Mouse (Mus musculus): Measurements from ENCODE around the gene Dnm3.

Gene Dnm3

DNA sequence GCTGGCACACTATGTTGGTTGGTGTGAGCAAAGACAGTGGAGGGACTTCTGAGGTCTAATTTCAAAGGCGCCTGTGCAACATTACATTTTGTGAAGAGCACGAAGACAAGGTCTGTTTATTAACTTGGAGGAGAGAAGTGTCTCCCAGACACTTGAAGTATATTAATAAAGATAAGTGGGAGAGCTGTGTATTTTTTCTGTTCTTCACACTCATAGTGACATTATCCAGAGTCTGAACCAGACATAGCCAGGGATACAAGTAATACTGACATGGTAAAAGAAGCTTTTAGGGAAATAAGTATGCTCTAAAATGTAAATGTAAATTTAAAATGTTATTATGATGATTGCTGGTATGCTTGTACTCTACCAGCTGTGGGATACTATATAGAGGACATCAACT is 394.5 kb downstream of the Dnm3 start:
- DNase-seq (ENCODE audit: extremely low read depth, low read depth, low spot score) = no peak

- no peak for DNase-seq (ENCODE audit: extremely low read depth, low read depth, low spot score)
Observed at GRCm38 (mm10) chr1:162082711-162083110, 395.1 kb downstream of the Dnm3 start.

- no peak for DNase-seq (ENCODE audit: extremely low read depth, low read depth, low spot score)
Observed at GRCm38 (mm10) chr1:162081693-162082372, 396.0 kb downstream of the Dnm3 start.

DNA sequence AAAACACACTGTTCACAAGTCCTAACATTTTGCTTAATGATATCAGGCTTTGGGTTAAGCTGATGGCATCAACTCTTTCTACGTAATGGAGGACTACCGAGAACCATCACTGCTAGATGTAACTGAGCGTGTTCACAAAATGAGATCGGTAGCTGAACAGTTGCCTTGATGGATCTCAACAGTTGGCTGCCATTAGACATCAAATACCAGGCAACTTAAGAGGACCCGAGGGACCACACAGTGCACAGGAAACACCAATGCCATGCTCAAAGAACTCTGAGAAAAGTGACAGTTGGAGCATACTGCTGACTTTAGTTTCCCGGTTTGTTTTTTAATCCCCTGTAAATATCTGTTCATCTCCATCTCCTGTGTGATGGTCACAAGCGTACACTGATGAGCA is 397.8 kb downstream of the Dnm3 start:
- DNase-seq (ENCODE audit: extremely low read depth, low read depth, low spot score) = no peak

- no peak for DNase-seq (ENCODE audit: extremely low read depth, low read depth, low spot score)
Observed at GRCm38 (mm10) chr1:162077454-162077853, 400.4 kb downstream of the Dnm3 start.

DNA sequence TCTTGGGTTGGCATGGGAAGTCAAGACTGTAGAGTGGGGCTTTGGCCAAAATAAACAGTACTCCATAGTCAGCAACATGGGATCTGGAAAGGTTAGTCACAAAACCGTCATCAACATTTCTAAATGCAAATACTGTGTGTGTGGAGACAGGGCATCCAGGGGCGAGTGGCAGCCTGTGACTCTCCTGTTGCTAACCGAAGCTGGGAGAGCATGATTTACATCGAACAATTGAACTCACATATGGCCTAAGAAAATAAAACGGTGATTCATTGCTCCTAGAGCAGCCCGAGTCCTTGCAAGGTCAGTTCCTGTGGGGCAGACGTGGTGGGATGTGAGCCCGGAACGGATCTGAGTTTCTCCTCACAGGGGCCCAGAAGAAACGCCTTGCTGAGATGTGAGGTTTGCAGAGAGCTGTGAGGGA is 401.2 kb downstream of the Dnm3 start:
- no peak for DNase-seq (ENCODE audit: extremely low read depth, low read depth, low spot score)

GRCm38 (mm10) chr1:162075831-162076230 is 402.0 kb downstream of the Dnm3 start:
- no peak for DNase-seq (ENCODE audit: extremely low read depth, low read depth, low spot score)

- DNase-seq (ENCODE audit: extremely low read depth, low read depth, low spot score) = no peak
Observed at GRCm38 (mm10) chr1:162075416-162075815, 402.4 kb downstream of the Dnm3 start.

- no peak for DNase-seq (ENCODE audit: extremely low read depth, low read depth, low spot score)
Observed at GRCm38 (mm10) chr1:162074626-162075410, 403.0 kb downstream of the Dnm3 start.

DNA sequence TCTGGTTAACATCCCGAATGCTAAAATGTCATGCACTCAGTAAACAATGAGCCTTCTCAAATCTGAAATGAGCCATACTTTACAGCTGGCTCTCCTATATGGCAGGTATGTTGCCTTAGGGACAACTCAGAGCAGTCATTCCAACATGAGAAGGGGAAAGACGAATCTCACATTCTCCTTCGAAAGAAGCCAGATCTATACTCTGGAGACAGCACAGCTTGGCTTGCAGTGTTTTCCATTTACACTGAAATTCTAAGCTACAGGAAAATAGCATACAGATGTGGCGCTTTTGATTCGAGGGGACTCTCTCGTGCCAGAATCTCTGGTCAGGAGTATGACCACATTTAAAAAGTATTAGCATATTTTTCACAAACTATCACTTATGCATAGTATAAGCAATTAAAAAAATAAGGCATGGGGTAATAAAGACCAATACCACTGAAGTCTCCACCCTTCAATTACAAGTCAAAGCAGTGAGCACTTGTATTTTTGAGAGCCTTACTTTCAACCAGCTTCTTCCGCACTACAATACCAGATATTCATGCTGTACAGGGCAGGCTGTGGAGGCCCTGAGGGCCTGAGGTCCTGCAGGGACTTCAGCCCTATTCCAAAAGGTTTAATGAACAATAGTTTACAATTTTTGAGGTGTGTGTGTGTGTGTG is 404.8 kb downstream of the Dnm3 start:
- no peak for DNase-seq (ENCODE audit: extremely low read depth, low read depth, low spot score)

- no peak for DNase-seq (ENCODE audit: extremely low read depth, low read depth, low spot score)
Observed at GRCm38 (mm10) chr1:162053608-162054007, 424.2 kb downstream of the Dnm3 start.

GRCm38 (mm10) chr1:162053186-162053585 is 424.6 kb downstream of the Dnm3 start:
- no peak for DNase-seq (ENCODE audit: extremely low read depth, low read depth, low spot score)

DNA sequence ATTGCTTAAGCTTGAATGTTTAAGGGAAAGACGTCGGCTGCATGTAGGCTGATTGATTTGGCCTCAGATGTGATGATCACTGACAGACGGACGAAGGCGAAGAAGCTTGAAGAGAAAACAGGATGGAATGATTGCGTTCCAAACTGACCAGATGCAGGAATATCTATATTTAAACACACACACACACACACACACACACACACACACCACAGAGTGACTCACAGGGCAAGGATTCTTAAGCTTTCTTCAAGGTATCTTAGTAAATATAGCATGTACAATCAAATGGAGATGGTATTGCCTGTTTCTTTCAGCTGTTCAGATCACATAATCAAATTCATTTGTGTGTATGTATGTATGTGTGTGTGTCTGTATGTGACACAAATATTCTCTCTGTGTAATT is 425.1 kb downstream of the Dnm3 start:
- DNase-seq (ENCODE audit: extremely low read depth, low read depth, low spot score) = no peak

- no peak for DNase-seq (ENCODE audit: extremely low read depth, low read depth, low spot score)
Observed at GRCm38 (mm10) chr1:162052138-162052537, 425.7 kb downstream of the Dnm3 start.

GRCm38 (mm10) chr1:162051710-162052109 is 426.1 kb downstream of the Dnm3 start:
- DNase-seq (ENCODE audit: extremely low read depth, low read depth, low spot score) = no peak

GRCm38 (mm10) chr1:162047673-162048072 is 430.2 kb downstream of the Dnm3 start:
- DNase-seq (ENCODE audit: extremely low read depth, low read depth, low spot score) = no peak

GRCm38 (mm10) chr1:162043788-162044717 is 433.8 kb downstream of the Dnm3 start:
- no peak for DNase-seq (ENCODE audit: extremely low read depth, low read depth, low spot score)

DNA sequence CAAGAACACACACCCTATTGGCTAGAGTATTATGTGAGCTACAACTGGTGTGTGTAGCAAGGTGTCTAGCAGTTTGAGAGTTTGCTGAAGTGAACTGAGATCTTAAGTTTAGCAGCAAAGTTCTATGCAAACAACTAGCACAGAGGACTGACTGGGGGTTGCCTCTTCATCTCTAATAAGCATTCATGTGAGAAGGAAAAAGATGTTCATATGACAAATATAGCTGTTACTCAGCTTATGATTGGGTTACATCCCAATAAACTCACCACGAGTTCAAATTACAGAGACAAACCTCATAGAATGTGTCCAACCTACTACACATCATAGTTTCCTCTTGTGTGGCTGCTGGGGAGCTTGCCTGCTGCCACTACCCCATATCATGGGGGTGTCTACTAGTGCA is 434.6 kb downstream of the Dnm3 start:
- no peak for DNase-seq (ENCODE audit: extremely low read depth, low read depth, low spot score)

GRCm38 (mm10) chr1:162042384-162042783 is 435.4 kb downstream of the Dnm3 start:
- no peak for DNase-seq (ENCODE audit: extremely low read depth, low read depth, low spot score)

DNA sequence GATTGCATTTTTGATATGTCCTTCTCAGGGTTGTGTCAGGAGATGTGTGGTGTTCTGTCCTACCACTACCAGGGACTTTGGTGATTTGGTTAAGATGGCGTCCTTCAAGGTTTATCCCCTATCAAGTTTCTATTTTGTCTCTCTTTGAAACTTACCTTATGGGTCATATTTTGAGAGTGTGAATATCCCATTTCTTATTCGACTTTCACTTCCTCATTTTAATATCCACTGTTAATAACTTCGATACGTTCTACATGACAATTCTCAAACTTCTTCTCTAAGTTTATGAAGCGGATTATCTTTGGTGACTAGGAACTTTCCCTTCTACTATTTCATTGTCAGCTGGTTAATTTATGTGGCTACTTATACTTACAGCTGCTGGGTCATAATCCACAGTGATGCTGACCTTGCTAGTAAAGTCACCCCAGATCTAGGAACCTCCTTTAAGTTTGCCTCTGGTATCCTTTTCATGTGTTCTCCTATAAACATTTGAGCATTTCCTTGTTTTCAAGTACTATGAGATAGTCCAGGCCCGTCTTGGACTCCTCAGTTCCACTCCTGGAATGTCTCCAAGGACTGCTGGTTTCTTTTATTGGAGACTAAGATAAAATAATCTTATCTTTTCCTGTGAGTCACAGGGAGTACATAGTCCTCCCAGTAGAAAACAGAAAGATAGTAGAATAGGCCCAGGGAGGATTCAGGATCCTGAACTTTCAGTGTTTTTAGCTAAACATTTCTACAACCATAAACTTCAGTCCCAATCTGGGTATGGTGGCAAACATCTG is 437.2 kb downstream of the Dnm3 start:
- DNase-seq (ENCODE audit: extremely low read depth, low read depth, low spot score) = no peak

All from fat pad, adult 2 months (tissue).